In genomic region chr1:61355241-61355640, GRCm38 (mm10) we compare ENCODE assay signal across 20 mouse cellular contexts.
DNase-seq lines count a peak whose midpoint lies in the region; ATAC-seq and TF ChIP-seq lines count a peak whose summit lies in the region.
"Had no signal": no experiment of that assay in that cellular context is flagged by ENCODE, and none has a peak within 500 bp of the region (broad histone marks: within the 10 kb centered on the region; RNA-seq: fewer than 3 reads in every experiment).

No protein-coding gene starts in this region.

- WGBS in kidney, postnatal 0 days, result 21% methylated on average over 5 of the region's 5 CpGs
- WGBS in intestine, embryonic 15.5 days, result 33% methylated on average over 5 of the region's 5 CpGs
- 51% methylated on average over 5 of the region's 5 CpGs for WGBS in intestine, embryonic 16.5 days
- WGBS in stomach, postnatal 0 days, result 40% methylated on average over 5 of the region's 5 CpGs
- 57% methylated on average over 5 of the region's 5 CpGs for WGBS in midbrain, embryonic 11.5 days

- no peak overlapping the region for H3K9ac ChIP-seq in kidney, postnatal 0 days (ENCODE audit: low read depth, low read length)
- no peak overlapping the region for H3K9ac ChIP-seq in intestine, embryonic 15.5 days
- no peak overlapping the region for H3K9ac ChIP-seq in intestine, embryonic 16.5 days (ENCODE audit: low read depth, low read length)
- no peak overlapping the region for H3K9ac ChIP-seq in stomach, postnatal 0 days (ENCODE audit: low read length)
- H3K9ac ChIP-seq in midbrain, embryonic 11.5 days (ENCODE audit: low read length), result no peak overlapping the region
- H3K9ac ChIP-seq: embryonic facial prominence, embryonic 15.5 days; heart, embryonic 12.5 days had no signal

- H3K9me3 ChIP-seq in kidney, postnatal 0 days (replicated peaks; ENCODE audit: low read length), result no peaks in the 10 kb centered on the region
- no peaks in the 10 kb centered on the region for H3K9me3 ChIP-seq in intestine, embryonic 15.5 days
- H3K9me3 ChIP-seq in intestine, embryonic 16.5 days (ENCODE audit: control insufficient read depth, low read length), result no peaks in the 10 kb centered on the region
- H3K9me3 ChIP-seq in stomach, postnatal 0 days (ENCODE audit: control insufficient read depth, low read length), result no peaks in the 10 kb centered on the region
- no peaks in the 10 kb centered on the region for H3K9me3 ChIP-seq in midbrain, embryonic 11.5 days (ENCODE audit: control insufficient read depth, low read length)
- H3K9me3 ChIP-seq: embryonic facial prominence, embryonic 15.5 days; forebrain, embryonic 10.5 days; heart, embryonic 12.5 days; hindbrain, embryonic 10.5 days had no signal

- H3K27ac ChIP-seq in kidney, postnatal 0 days, result peak overlapping the region; percentile 44; the same call in 1 of the 2 replicates
- H3K27ac ChIP-seq in intestine, embryonic 15.5 days, result peak overlapping the region; percentile 69; the same call in 1 of the 2 replicates
- H3K27ac ChIP-seq in intestine, embryonic 16.5 days (ENCODE audit: low read length), result peak overlapping the region; percentile 58
- peak overlapping the region; percentile 81 for H3K27ac ChIP-seq in stomach, postnatal 0 days (replicated peaks)
- H3K27ac ChIP-seq in midbrain, embryonic 11.5 days (ENCODE audit: low read depth, low read length), result no peak overlapping the region
- H3K27ac ChIP-seq: embryonic facial prominence, embryonic 15.5 days; forebrain, embryonic 10.5 days; gastrocnemius, adult 2 months; hindbrain, embryonic 10.5 days had no signal

- TF ChIP-seq CTCF in kidney, postnatal 0 days (IDR thresholded peaks at IDR 0.05; ENCODE audit: low read depth), result no peak
- no peak for TF ChIP-seq CTCF in stomach, postnatal 0 days (IDR thresholded peaks at IDR 0.05; ENCODE audit: low read depth)

- no peak for ATAC-seq in kidney, postnatal 0 days (replicated peaks; ENCODE audit: low FRiP score, low read depth)
- peak; percentile 72 for ATAC-seq in intestine, embryonic 15.5 days
- ATAC-seq in intestine, embryonic 16.5 days, result peak; percentile 48; the same call in 1 of the 2 replicates
- peak; percentile 26; the same call in 1 of the 2 replicates for ATAC-seq in stomach, postnatal 0 days (ENCODE audit: low FRiP score, low TSS enrichment)
- no peak for ATAC-seq in midbrain, embryonic 11.5 days (ENCODE audit: low FRiP score)
- ATAC-seq: forebrain, embryonic 14.5 days had no signal

- TF ChIP-seq EP300 in stomach, postnatal 0 days (optimal IDR thresholded peaks at IDR 0.05), result no peak

- H3K36me3 ChIP-seq in kidney, postnatal 0 days (ENCODE audit: insufficient read depth, low read length), result no peaks in the 10 kb centered on the region
- H3K36me3 ChIP-seq in intestine, embryonic 15.5 days, result no peaks in the 10 kb centered on the region
- H3K36me3 ChIP-seq in intestine, embryonic 16.5 days (ENCODE audit: control insufficient read depth, insufficient read depth, low read length), result no peaks in the 10 kb centered on the region
- no peaks in the 10 kb centered on the region for H3K36me3 ChIP-seq in stomach, postnatal 0 days (ENCODE audit: control insufficient read depth, insufficient read depth, low read length)
- H3K36me3 ChIP-seq in midbrain, embryonic 11.5 days (ENCODE audit: control insufficient read depth, insufficient read depth, low read length), result no peaks in the 10 kb centered on the region
- H3K36me3 ChIP-seq: embryonic facial prominence, embryonic 15.5 days; forebrain, embryonic 10.5 days; heart, embryonic 12.5 days; hindbrain, embryonic 10.5 days had no signal

- H3K4me1 ChIP-seq in kidney, postnatal 0 days (replicated peaks; ENCODE audit: insufficient read depth, low read length), result no peaks in the 10 kb centered on the region
- peaks cover 5% of the 10 kb centered on the region; the same call in 1 of the 2 replicates for H3K4me1 ChIP-seq in intestine, embryonic 15.5 days (replicated peaks)
- peaks cover 7% of the 10 kb centered on the region for H3K4me1 ChIP-seq in intestine, embryonic 16.5 days (ENCODE audit: control insufficient read depth, insufficient read depth, low read length)
- no peaks in the 10 kb centered on the region; the same call in 1 of the 2 replicates for H3K4me1 ChIP-seq in stomach, postnatal 0 days (replicated peaks; ENCODE audit: control insufficient read depth, insufficient read depth)
- H3K4me1 ChIP-seq in midbrain, embryonic 11.5 days (ENCODE audit: control insufficient read depth, insufficient read depth, low read length), result peaks cover 3% of the 10 kb centered on the region; the same call in 1 of the 2 replicates
- H3K4me1 ChIP-seq: heart, embryonic 12.5 days had no signal

- no peak overlapping the region for H3K4me2 ChIP-seq in kidney, postnatal 0 days (ENCODE audit: low read length)
- H3K4me2 ChIP-seq in intestine, embryonic 15.5 days (replicated peaks), result no peak overlapping the region
- H3K4me2 ChIP-seq in intestine, embryonic 16.5 days (ENCODE audit: low read depth, low read length), result no peak overlapping the region
- no peak overlapping the region for H3K4me2 ChIP-seq in stomach, postnatal 0 days (replicated peaks; ENCODE audit: low read depth)
- H3K4me2 ChIP-seq in midbrain, embryonic 11.5 days, result no peak overlapping the region
- H3K4me2 ChIP-seq: embryonic facial prominence, embryonic 15.5 days; heart, embryonic 12.5 days had no signal

- DNase-seq in kidney, postnatal 0 days (ENCODE audit: low spot score), result peak; percentile 69
- DNase-seq in kidney, adult 9 months, result no peak
- DNase-seq in stomach, postnatal 0 days (ENCODE audit: low spot score), result no peak
- DNase-seq in retina, embryonic 14.5 days (ENCODE audit: low spot score), result no peak
- no peak for DNase-seq in midbrain, embryonic 11.5 days (ENCODE audit: low spot score, missing footprints)
- DNase-seq: adrenal gland, adult 2 months; adrenal gland, postnatal 36 days; cerebellum, adult 2 months; cerebellum, postnatal 10 days; embryo, embryonic 11 days; gastrocnemius, adult 2 months; gastrocnemius, postnatal 25 days had no signal

- H3K4me3 ChIP-seq in kidney, postnatal 0 days (replicated peaks; ENCODE audit: low read depth, low read length), result no peak overlapping the region
- H3K4me3 ChIP-seq in intestine, embryonic 15.5 days (replicated peaks), result no peak overlapping the region
- no peak overlapping the region for H3K4me3 ChIP-seq in intestine, embryonic 16.5 days (ENCODE audit: low read length)
- H3K4me3 ChIP-seq in stomach, postnatal 0 days (ENCODE audit: low read depth, low read length), result no peak overlapping the region
- H3K4me3 ChIP-seq in midbrain, embryonic 11.5 days (ENCODE audit: low read depth, low read length), result no peak overlapping the region
- H3K4me3 ChIP-seq: embryonic facial prominence, embryonic 15.5 days; erythroblast, embryonic 14.5 days; forebrain, embryonic 10.5 days; gastrocnemius, adult 2 months; heart, embryonic 12.5 days; hindbrain, embryonic 10.5 days had no signal

- H3K27me3 ChIP-seq in kidney, postnatal 0 days (ENCODE audit: insufficient read depth, low read length), result no peaks in the 10 kb centered on the region
- H3K27me3 ChIP-seq in intestine, embryonic 15.5 days (replicated peaks), result no peaks in the 10 kb centered on the region
- no peaks in the 10 kb centered on the region for H3K27me3 ChIP-seq in intestine, embryonic 16.5 days (replicated peaks; ENCODE audit: control insufficient read depth, insufficient read depth, low read length)
- no peaks in the 10 kb centered on the region for H3K27me3 ChIP-seq in stomach, postnatal 0 days (ENCODE audit: control insufficient read depth, insufficient read depth, low read length)
- no peaks in the 10 kb centered on the region for H3K27me3 ChIP-seq in midbrain, embryonic 11.5 days (ENCODE audit: control insufficient read depth, insufficient read depth, low read length)
- H3K27me3 ChIP-seq: embryonic facial prominence, embryonic 15.5 days had no signal

Comparison
In these comparisons a context has a peak if more than half of its experiments do, and no peak if none do; other contexts are left out.
1. ATAC-seq: peak in intestine, embryonic 15.5 days (single experiment), intestine, embryonic 16.5 days (single experiment) and stomach, postnatal 0 days (single experiment); none in kidney, postnatal 0 days (single experiment) and midbrain, embryonic 11.5 days (single experiment).